In the genomic region with DNA sequence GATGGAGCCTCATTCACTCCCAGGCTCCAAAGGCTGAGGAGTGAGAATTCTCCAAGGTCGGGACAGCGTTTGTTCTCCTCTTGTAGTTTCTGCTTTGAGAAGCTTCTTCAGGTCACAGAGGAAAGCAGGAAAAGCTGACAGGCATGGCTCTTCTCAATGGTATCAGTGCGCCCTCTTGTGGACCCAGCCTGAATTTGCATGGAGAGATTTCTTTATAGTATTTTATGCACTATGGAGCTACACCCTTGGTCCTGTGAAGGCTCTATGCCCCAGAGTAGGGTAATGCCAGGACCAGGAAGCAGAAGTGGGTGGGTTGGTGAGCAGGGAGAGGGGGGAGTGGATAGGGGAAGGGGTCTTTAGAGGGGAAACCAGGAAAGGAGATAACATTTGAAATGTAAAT, we compare ENCODE assay signal across 9 mouse cellular contexts. TPM values are rescaled to one million over a fixed set of nuclear protein-coding genes. Genes with fewer than 3 reads are reported as not detected.
A peak's percentile ranks its signal among the peaks of the same experiment; 100 is the strongest.
DNase-seq lines count a peak whose midpoint lies in the region; ATAC-seq and TF ChIP-seq lines count a peak whose summit lies in the region.
"Had no signal": no experiment of that assay in that cellular context is flagged by ENCODE, and none has a peak within 500 bp of the region (broad histone marks: within the 10 kb centered on the region; RNA-seq: fewer than 3 reads in every experiment).

No protein-coding gene starts in this region.

- peak; percentile 92 for TF ChIP-seq CTCF in stomach, postnatal 0 days (IDR thresholded peaks at IDR 0.05; ENCODE audit: low read depth)

- no peak overlapping the region for H3K4me2 ChIP-seq in stomach, postnatal 0 days (replicated peaks; ENCODE audit: low read depth)
- H3K4me2 ChIP-seq: limb, embryonic 15.5 days had no signal

- 3% methylated on average over 3 of the region's 3 CpGs for WGBS in stomach, postnatal 0 days

- no peaks in the 10 kb centered on the region for H3K9me3 ChIP-seq in stomach, postnatal 0 days (ENCODE audit: control insufficient read depth, low read length)
- H3K9me3 ChIP-seq: limb, embryonic 15.5 days had no signal

- no peaks in the 10 kb centered on the region for H3K36me3 ChIP-seq in stomach, postnatal 0 days (ENCODE audit: control insufficient read depth, insufficient read depth, low read length)
- H3K36me3 ChIP-seq: limb, embryonic 15.5 days had no signal

- no peak for TF ChIP-seq EP300 in stomach, postnatal 0 days (optimal IDR thresholded peaks at IDR 0.05)

- ATAC-seq in CD4-positive, CD25-positive, alpha-beta regulatory T cell, adult 4 months, result no peak
- no peak for ATAC-seq in stomach, postnatal 0 days (ENCODE audit: low FRiP score, low TSS enrichment)

- intact Hi-C loops in heart, postnatal 14 days (cut with DNase I), result loop anchor here (1.0 to 2.0 kb wide), 2 partner anchors 372 to 419 kb away; no protein-coding TSS in a partner anchor

- H3K4me1 ChIP-seq in stomach, postnatal 0 days (replicated peaks; ENCODE audit: control insufficient read depth, insufficient read depth), result no peaks in the 10 kb centered on the region
- H3K4me1 ChIP-seq: limb, embryonic 15.5 days had no signal

- no peak overlapping the region for H3K9ac ChIP-seq in stomach, postnatal 0 days (ENCODE audit: low read length)
- H3K9ac ChIP-seq: limb, embryonic 15.5 days had no signal

- peak; percentile 2 for DNase-seq in CD4-positive, CD25-positive, alpha-beta regulatory T cell, adult 2 months (ENCODE audit: low read depth, low spot score)
- peak; percentile 67 for DNase-seq in adrenal gland, postnatal 14 days
- peak; percentile 72 for DNase-seq in embryo, embryonic 9.5 days (ENCODE audit: extremely low spot score)
- DNase-seq in heart, postnatal 14 days, result peak; percentile 66 to 74
- DNase-seq in layer of hippocampus, postnatal 14 days (ENCODE audit: low spot score in 2 of 2), result peak; percentile 73 to 84
- DNase-seq in lung, postnatal 4 days, result peak; percentile 29 to 63
- DNase-seq in stomach, postnatal 0 days (ENCODE audit: low spot score), result peak; percentile 76

- H3K4me3 ChIP-seq in stomach, postnatal 0 days (ENCODE audit: low read depth, low read length), result no peak overlapping the region
- H3K4me3 ChIP-seq: limb, embryonic 15.5 days had no signal

- H3K27ac ChIP-seq in stomach, postnatal 0 days (replicated peaks), result no peak overlapping the region
- H3K27ac ChIP-seq: limb, embryonic 15.5 days had no signal

- no peaks in the 10 kb centered on the region for H3K27me3 ChIP-seq in stomach, postnatal 0 days (ENCODE audit: control insufficient read depth, insufficient read depth, low read length)
- H3K27me3 ChIP-seq: limb, embryonic 15.5 days had no signal

RNA-seq across cellular contexts. Expression of gene Ces1h, which starts 51.1 kb away (rescaled TPM):
- polyA plus RNA-seq in CD4-positive, CD25-positive, alpha-beta regulatory T cell, adult 4 months (2017; shearing (Covaris generic)), result not detected
- total RNA-seq in adrenal gland, postnatal 14 days (2021), result not detected in 2 replicates
- not detected for total RNA-seq in heart, postnatal 14 days (2021)
- total RNA-seq in layer of hippocampus, postnatal 14 days (2021), result not detected
- polyA plus RNA-seq in stomach, postnatal 0 days (2015; fragmentation: Nextera tagmentation; extraction: Ambion mirVana), result not detected in 2 replicates
- polyA plus RNA-seq: limb, embryonic 15.5 days had no signal

Comparison
In these comparisons a context has a peak if more than half of its experiments do, and no peak if none do; other contexts are left out.
1. DNase-seq: peak in every context shown above with its lines; median percentile 78 in layer of hippocampus, postnatal 14 days; 76 in stomach, postnatal 0 days; 72 in embryo, embryonic 9.5 days; 70 in heart, postnatal 14 days; 67 in adrenal gland, postnatal 14 days; 46 in lung, postnatal 4 days; 2 in CD4-positive, CD25-positive, alpha-beta regulatory T cell, adult 2 months.